Mouse (Mus musculus) fat pad, adult 2 months (tissue): ENCODE results near the gene Eps8l2.

Experiments used
- DNase-seq: peaks from one replicate; pipeline ENCODE4 v3.0.0-alpha.2; 2011; ENCODE audit warnings: low read depth, low spot score; ENCODE audit errors: extremely low read depth

Gene Eps8l2

GRCm38 (mm10) chr7:141338576-141339131, at the start of gene Eps8l2:
Eps8l2 (plus strand) TSS chr7:141338880.
- DNase-seq, result no peak

- DNase-seq, result no peak
Measured at GRCm38 (mm10) chr7:141291921-141292582, 46.6 kb upstream of the Eps8l2 start, which contains the start of gene Drd4. Drd4 (plus strand) TSS chr7:141292006.

DNA sequence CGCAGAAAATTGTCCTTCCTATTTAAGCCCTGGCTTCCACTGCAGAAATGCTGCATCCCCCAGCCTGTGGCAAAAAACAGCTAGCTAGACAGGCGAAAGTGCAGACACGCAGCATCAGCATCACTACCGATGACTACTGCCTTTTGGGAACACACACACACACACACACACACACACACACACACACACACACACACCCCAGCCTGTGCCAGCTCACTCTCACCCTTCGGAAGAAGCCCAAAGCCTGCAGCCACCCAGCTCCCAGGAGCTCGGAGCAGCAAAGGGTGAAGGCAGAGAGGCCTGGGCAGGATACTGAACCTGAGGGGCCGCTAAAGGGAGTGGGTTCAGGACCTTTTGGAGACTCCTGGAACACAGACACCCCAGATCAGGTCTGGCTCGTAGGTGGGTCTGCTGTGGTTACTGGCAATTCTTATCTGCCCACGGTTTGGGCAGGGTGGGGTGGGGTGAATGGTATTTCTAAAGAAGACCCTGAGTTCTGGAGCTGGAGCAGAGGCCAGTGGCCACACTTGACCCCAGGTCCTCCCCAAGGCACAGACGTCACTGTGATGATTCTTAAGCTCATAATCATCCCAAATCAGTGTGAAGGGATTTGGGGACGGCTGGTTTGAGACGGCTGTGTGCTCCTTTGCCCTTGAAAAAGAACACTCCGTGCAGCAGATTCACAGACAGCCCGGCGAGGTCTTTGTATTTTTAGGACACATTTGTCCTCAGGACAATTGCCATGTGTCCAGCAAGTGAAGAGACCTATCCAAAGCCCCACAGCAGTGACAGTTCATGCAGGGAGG, 45.9 kb upstream of the Eps8l2 start:
- DNase-seq, result no peak

GRCm38 (mm10) chr7:141293852-141294471, 44.7 kb upstream of the Eps8l2 start:
- no peak for DNase-seq

DNA sequence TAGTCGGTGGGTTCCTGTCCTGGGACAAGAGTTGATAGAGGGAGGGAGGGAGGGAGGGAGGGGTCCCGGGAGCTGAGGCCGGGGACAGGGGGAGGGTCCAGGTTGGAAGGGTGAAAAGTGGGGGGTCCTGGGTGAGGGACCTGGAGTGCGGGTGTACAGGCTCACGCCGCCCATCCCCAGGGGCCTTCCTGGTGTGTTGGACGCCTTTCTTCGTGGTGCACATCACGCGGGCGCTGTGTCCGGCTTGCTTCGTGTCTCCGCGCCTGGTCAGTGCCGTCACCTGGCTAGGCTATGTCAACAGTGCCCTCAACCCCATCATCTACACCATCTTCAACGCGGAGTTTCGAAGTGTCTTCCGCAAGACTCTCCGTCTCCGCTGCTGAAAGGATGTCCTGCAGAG, 44.2 kb upstream of the Eps8l2 start:
- DNase-seq, result no peak

DNA sequence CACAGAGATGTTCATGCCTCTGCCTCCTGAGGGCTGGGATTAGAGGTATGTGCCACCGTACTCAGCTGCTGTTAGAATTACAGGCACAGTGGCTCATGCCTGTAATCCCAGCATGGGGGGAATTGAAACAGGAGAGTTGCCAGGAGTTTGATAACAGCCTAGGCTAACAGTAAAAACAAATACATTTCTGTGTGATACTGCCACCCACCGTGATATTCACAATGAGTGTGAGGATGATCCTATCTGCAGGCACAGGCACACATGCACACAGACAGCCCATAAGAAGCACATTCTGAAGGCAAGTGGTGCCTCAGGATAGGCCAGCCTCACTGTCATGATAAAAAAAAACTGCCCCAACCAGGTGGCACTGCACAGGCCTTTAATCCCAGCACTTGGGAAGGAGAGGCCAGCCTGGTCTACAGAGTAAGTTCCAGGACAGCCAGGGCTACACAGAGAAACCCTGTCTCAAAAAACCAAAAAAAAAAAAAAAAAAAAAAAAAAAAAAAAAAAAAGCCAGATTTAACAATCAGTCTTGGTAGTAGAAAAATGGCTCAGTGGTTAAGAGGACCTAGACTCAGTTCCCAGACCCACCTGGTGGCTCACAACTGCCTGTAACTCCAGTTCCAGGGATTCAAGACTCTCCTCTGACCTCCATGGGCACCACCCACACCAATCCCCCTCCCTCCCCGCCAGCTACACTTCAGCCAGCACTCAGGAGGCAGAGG, 40.6 kb upstream of the Eps8l2 start:
- DNase-seq, result no peak

GRCm38 (mm10) chr7:141299175-141299574, 39.5 kb upstream of the Eps8l2 start:
- DNase-seq, result no peak

GRCm38 (mm10) chr7:141301386-141301785, 37.3 kb upstream of the Eps8l2 start:
- no peak for DNase-seq

- peak; percentile 13 for DNase-seq
Measured at GRCm38 (mm10) chr7:141302702-141303268, 35.9 kb upstream of the Eps8l2 start.

- no peak for DNase-seq
Measured at GRCm38 (mm10) chr7:141304537-141304936, 34.1 kb upstream of the Eps8l2 start.

DNA sequence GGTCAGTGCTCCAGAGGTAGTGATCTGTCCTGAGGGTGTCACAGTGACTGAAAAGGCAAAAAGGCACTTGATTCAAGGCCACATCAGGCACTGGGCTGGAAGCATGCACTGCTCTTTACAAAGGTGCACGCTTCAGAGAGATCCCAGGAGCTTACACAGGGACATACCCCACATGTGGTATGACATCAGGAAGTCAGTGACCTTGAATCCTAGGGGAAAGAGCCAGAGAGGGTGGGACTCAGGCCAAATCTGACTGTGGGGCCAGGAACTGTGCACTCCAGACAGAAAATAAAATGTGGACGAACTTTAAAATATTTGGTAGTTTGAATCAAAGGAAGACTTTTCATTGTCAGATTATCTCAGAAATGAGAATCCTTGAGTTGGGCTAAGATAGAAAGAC, 24.3 kb upstream of the Eps8l2 start:
- DNase-seq, result no peak

DNA sequence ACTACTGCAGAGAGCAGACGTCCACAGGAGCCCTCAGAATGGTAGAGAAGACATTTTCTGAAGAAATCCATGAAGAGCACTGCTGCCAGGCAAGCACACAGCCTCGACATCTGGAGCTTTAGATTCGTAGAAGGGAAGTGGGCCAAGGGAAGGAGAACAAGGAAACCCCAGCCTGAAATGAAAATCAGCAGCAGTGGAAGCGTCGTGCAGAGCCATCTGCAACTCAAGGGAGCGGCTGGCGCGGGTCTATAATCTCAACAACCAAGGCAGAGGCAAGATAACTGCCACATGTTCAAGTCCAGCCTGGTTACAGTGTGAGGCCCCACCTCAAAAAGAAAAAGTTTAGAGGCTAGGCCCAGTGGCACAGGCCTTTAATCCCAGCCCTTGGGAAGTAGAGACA, 23.6 kb upstream of the Eps8l2 start:
- no peak for DNase-seq

- no peak for DNase-seq
Measured at GRCm38 (mm10) chr7:141315974-141316373, 22.7 kb upstream of the Eps8l2 start.

DNA sequence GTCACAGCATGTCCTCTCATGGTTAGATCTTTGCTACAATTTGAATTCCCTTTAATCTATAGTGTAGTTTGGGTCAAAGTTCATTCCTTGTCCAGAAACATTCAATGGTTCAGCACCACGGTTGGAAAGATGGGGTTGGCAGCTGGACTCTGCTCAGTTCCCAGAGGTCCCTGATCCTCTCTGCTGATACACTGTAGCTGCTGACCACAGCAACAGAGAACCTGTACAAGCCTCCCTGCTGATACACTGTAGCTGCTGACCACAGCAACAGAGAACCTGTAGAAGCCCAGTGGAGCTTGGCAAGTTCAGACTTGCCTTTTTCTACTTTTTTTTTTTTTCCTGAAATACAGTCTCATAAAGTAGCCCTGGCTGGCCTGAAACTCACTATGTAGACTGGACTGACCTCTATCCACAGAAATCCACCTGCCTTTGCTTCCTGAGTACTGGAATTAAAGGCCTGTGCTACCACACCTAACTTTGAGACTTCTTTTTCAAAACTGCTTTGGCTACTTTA, 21.0 kb upstream of the Eps8l2 start:
- no peak for DNase-seq

DNA sequence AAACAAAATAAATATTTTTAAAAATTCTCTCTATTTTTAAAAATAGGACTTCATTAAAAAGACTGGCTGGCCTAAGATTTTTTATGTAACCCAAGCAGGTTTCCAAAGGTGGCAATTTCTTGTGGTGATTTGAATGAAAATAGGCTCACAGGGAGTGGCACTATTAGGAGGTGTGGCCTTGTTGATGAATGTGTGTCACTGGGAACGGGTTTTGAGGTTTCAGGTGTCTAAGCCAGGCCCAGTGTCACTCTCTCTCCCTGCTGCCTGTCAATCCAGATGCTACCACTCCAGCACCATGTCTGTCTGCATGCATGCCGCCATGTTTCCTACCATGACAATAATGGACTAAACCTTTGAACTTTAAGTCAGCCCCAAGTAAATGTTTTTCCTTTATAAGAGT, 19.2 kb upstream of the Eps8l2 start:
- no peak for DNase-seq

GRCm38 (mm10) chr7:141324686-141325085, 14.0 kb upstream of the Eps8l2 start:
- DNase-seq, result peak; percentile 28

DNA sequence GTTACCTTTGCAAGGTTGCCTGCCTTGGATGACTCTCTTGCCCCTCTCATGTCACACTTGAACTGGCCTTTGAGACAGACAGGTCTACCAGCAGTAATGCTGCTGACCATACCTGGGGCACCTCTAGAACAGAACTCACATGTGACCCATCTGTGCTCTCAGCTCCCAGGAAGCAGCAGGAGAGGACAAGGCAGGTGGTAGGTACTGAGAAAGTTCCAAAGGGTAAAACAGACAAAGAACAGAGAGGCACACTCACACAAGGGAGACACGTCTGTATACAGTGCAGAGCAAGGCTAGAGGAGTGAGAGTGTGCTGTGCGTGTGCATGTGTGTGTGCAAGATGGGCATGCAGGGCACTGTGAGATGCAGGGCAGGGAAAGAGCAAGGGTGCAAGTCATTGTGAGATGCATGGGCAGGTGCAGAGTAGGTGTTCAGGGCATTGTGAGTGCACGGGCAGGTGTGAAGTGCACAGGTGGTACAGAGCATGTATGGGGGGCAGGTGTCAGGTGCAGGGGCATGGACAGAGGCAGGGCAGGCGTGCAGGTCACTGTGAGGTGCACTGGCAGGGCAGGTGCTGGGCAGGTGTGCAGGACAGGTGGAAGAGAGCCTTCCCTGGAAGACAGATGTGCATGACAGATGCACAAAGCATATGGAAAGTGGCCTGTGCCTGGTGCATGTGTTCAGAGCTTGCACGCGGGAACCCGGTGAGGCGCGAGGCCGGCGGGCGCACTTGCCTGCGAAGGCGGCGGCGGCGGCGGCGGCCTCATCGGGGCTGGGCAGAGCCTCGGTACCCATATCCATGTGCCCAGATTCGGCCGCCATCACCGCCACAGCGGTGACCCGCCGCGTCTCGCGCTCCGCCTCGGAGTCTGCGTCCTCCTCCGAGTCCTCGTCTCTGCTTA, 11.9 kb upstream of the Eps8l2 start:
- no peak for DNase-seq

- DNase-seq, result peak; percentile 55
Measured at GRCm38 (mm10) chr7:141327469-141328372, 11.0 kb upstream of the Eps8l2 start, which contains the start of the genes Deaf1 and Tmem80. Deaf1 (minus strand) TSS chr7:141327690. Tmem80 (plus strand) TSS chr7:141327739.
